Mouse (Mus musculus) C2C12 (cell line): ENCODE measurements around the gene Irf5. TPM values are rescaled to one million over a fixed set of nuclear protein-coding genes. Genes with fewer than 3 reads are reported as not detected.

ENCODE experiments used
- H3K27me3 ChIP-seq: one replicate; pipeline ENCODE4 v1.6.1; 2011; ENCODE audit not compliant: control insufficient read depth, insufficient read depth, insufficient read length
- H3K36me3 ChIP-seq: one replicate; pipeline ENCODE4 v1.6.1; 2011; ENCODE audit not compliant: control insufficient read depth, insufficient read depth
- H3K4me3 ChIP-seq: one replicate; pipeline ENCODE4 v1.5.1; 2011; ENCODE audit warnings: mild to moderate bottlenecking, control low read depth; ENCODE audit not compliant: poor library complexity, insufficient read depth, severe bottlenecking
- H3K79me2 ChIP-seq: one replicate; pipeline ENCODE4 v1.6.1; 2011; ENCODE audit not compliant: control insufficient read depth, insufficient read depth
- H3K79me3 ChIP-seq: one replicate; pipeline ENCODE4 v1.6.1; 2011; ENCODE audit warnings: low read depth, control low read depth
- H3ac ChIP-seq: one replicate; pipeline ENCODE3; 2011; ENCODE audit warnings: low read depth; ENCODE audit not compliant: control insufficient read depth, insufficient read length
- CEBPB ChIP-seq: IDR thresholded peaks from one replicate; pipeline ENCODE4 v1.6.1; 2011; ENCODE audit warnings: low read depth, mild to moderate bottlenecking, control low read depth, moderate library complexity
- CTCF ChIP-seq: IDR thresholded peaks from one replicate; pipeline ENCODE4 v1.5.1; 2011; ENCODE audit not compliant: control insufficient read depth, insufficient read depth, insufficient read length
- FOSL1 ChIP-seq: IDR thresholded peaks from one replicate; pipeline ENCODE4 v1.8.0; 2011; ENCODE audit warnings: mild to moderate bottlenecking, low read length; ENCODE audit not compliant: poor library complexity, insufficient read depth, severe bottlenecking
- MAX ChIP-seq: IDR thresholded peaks from one replicate; pipeline ENCODE4 v1.6.1; 2011; ENCODE audit warnings: mild to moderate bottlenecking, control low read depth
- MYOD1 ChIP-seq: IDR thresholded peaks from one replicate; pipeline ENCODE4 v1.6.1; 2011; ENCODE audit warnings: low read depth; ENCODE audit not compliant: control insufficient read depth, insufficient read length
- MYOG ChIP-seq: IDR thresholded peaks from one replicate; pipeline ENCODE4 v1.6.1; 2011; ENCODE audit not compliant: control insufficient read depth, insufficient read length; ENCODE audit errors: extremely low read depth
- USF1 ChIP-seq: IDR thresholded peaks from one replicate; pipeline ENCODE4 v1.6.1; 2011; ENCODE audit warnings: low read depth, mild to moderate bottlenecking, control low read depth, moderate library complexity
- polyA plus RNA-seq: library from polyadenylated mRNA; unstranded; fragments of >200 nt; fragmentation: generic; extraction: Trizol; gene quantifications from one replicate; pipeline ENCODE4 v1.2.1, GENCODE M21; 2012; ENCODE audit warnings: missing spikeins

Gene Irf5
- polyA plus RNA-seq, 1 experiment: 7.6 TPM

DNA sequence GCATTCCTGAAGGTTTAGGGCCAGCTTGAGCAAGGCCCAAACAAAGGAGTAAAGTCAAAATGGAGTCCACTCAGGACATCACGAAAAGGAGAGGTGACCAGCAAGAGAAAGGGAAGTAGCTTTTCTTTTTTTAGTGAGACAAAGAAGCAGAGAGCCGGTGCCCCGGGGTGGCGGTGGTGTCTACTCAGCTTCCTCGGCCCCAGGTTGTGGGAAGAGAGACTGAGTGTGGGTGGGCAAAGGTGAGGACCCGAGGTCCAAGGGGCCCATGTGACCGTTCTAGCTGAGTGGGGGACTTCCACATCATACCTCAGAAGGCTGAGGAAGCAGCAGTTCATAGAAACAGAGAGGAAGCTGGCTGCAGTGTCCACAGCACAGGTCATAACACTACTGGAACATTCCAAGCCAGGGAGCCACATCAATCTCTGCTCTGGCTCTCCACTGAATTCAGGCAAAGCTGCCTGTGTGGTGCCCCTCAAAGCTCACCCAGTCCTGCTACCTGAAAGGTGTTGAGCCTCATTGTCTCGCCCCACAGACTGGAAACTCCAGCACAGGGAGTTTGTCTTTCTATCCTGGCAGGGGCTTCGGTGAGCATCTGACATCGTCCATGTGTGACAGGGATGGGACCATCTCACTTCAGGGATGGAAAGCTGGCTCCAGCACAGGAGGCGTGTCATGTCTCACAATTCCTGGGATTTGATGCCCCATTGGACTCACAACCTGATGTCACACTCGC lies 3.0 kb upstream of the Irf5 start:
- no peaks in the 10 kb centered on the region for H3K36me3 ChIP-seq
- H3K4me3 ChIP-seq: no peak overlapping the region
- H3ac ChIP-seq: no peak overlapping the region
- H3K79me2 ChIP-seq: no peaks in the 10 kb centered on the region
- peaks cover 6% of the 10 kb centered on the region for H3K27me3 ChIP-seq
- H3K79me3 ChIP-seq: no peaks in the 10 kb centered on the region
- TF ChIP-seq MYOD1: no peak
- TF ChIP-seq CTCF: no peak
- TF ChIP-seq MAX: no peak
- no peak for TF ChIP-seq MYOG
- TF ChIP-seq USF1: no peak
- no peak for TF ChIP-seq FOSL1
- no peak for TF ChIP-seq CEBPB

DNA sequence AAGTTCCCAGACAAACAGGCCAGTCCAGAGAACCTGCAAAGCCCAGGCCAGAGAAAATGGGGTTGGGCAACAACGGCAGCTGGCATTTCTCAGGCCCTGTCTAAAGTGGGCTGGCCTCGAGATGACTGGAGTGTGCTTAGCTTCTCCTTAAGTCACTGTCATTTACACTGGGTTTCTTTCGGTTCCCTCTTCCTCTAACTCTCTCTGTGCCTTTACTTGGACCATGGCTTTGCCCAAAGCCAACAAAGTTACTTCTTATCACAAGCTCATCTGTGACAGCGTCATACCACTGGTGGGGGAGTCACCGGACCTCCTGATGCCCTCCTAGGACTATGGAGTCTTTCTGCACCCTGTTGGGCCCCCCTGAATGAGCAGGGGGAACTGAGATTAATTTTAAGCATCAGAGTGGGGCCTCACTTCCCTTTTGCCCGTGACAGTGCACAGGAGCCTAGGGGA lies 2.4 kb upstream of the Irf5 start:
- Histone ChIP-seq H3K27me3 (peaks cover 6% of the 10 kb centered on the region), H3ac (no peak overlapping the region), H3K4me3 (no peak overlapping the region), H3K79me3 (no peaks in the 10 kb centered on the region), H3K36me3 (no peaks in the 10 kb centered on the region), H3K79me2 (no peaks in the 10 kb centered on the region)
- no peak for TF ChIP-seq CEBPB
- no peak for TF ChIP-seq USF1
- TF ChIP-seq MYOG: no peak
- TF ChIP-seq MAX: no peak
- no peak for TF ChIP-seq CTCF
- no peak for TF ChIP-seq FOSL1

DNA sequence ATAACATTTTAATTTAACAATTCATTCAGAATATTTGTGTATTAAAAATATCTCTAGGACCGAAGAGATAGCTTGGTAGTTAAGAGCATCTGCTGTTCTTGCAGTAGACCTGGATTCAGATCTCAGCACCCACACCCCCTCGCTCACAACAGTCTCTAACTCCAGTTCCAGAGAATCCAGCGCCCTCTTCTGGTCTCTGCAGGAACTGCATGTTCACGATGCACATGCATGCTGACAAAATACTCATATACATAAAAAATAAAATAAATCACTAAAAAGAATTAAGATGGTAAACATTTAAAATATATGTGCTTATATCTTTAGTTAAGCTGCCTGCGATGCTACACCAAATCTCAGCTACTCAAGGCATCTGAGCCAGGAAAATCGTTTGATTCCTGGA lies 1.2 kb upstream of the Irf5 start:
- Histone ChIP-seq H3K4me3 (no peak overlapping the region), H3ac (no peak overlapping the region), H3K36me3 (no peaks in the 10 kb centered on the region), H3K79me2 (no peaks in the 10 kb centered on the region), H3K27me3 (peaks cover 6% of the 10 kb centered on the region), H3K79me3 (no peaks in the 10 kb centered on the region)
- TF ChIP-seq CTCF (no peak), MYOD1 (no peak), USF1 (no peak), CEBPB (no peak)

DNA sequence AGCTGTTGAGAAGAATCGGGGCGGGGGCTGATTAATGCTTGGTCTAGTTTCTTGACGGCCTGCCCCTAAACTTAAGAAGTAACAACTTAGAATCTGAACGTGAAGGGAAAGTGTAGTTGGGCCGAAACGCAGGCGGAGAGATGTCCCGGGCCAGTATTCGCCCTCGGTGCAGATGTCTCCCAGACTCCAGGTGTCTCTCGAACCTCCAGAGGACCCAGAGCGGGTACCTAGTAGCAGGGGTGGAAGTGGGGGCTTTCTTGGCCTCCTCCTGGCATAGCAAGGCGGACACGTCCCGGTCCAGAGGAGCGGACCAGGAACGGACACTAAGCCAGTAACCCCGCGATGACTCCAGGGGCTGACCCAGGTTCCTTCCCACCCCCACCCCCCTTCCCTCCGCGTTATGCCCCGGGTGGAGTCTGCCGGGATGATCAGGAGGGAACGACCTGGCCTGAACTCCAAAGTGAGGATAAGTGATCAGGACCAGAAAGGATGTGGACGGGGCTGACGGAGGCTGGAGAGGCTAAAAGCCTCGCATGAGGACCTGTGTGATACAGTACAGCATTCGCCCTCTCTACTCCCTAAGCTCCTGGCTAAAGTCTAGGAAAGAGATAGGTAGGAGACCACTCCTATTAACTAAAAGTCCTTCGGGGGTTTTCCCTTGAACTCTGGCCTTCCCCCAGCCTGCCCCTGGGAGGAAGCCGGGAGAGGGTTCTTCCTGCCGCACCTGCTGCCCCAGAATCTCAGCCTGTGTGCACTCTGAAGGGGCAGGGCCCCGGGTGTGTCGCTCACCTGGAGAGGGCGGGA lies 1.1 kb downstream of the Irf5 start:
- Histone ChIP-seq H3K4me3 (peak overlapping the region; percentile 23), H3K79me3 (no peaks in the 10 kb centered on the region), H3K79me2 (no peaks in the 10 kb centered on the region), H3K36me3 (no peaks in the 10 kb centered on the region), H3ac (no peak overlapping the region), H3K27me3 (no peaks in the 10 kb centered on the region)
- TF ChIP-seq CTCF (no peak), MYOG (no peak)

DNA sequence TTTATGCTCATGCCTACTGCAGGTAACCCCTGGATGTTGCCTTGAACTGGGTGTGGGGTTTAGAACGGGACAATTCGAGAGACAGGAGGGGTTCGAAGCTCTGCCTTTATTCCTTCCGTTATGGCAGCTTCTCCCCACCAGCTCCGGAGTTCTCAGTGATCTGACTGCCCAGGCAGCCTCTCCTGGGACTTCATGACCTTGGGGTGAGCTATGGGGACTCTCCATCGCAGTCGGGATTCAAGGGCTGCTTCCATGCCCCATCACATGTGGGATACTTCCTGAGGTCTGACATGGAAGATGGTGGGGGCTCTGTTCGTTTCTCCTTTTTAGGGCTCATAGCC lies 1.7 kb downstream of the Irf5 start:
- Histone ChIP-seq H3K27me3 (no peaks in the 10 kb centered on the region), H3K79me2 (no peaks in the 10 kb centered on the region), H3K36me3 (no peaks in the 10 kb centered on the region), H3ac (no peak overlapping the region), H3K79me3 (no peaks in the 10 kb centered on the region), H3K4me3 (no peak overlapping the region)
- TF ChIP-seq CTCF: no peak
- no peak for TF ChIP-seq MYOG
- no peak for TF ChIP-seq FOSL1
- no peak for TF ChIP-seq MYOD1
